Mouse (Mus musculus) forelimb bud, embryonic 11.5 days (tissue): ENCODE data around the gene Gja5.

Source experiments
- DNase-seq: peaks from one replicate; pipeline ENCODE4 v3.0.0-alpha.2; 2012; ENCODE audit warnings: low read depth, low spot score

Gja5 gene

GRCm38 (mm10) chr3:96904393-96904792, at the start of gene Gja5:
Gene Gja5 (plus strand): TSS chr3:96904693.
- DNase-seq = no peak

DNA sequence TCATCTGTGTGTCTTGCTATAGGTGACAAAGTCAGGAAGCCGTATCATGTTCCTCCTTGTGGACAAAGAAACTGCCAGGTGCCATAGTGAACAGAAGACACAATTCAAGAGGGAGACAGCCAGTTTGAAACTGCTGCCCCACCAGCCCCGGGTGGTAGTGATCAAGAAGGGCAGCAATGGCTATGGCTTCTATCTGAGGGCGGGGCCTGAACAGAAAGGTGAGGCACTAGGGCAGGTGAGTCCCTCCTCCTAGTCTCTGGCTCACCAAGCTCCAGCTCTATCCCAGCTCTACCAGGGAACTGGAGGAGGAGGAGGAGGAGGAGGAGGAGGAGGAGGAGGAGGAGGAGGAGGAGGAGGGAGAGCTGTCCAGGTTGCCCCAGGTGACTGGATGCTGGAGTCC, 48.7 kb upstream of the Gja5 start:
- no peak for DNase-seq

- DNase-seq = no peak
These were observed 44.0 kb upstream of the Gja5 start for GRCm38 (mm10) chr3:96860498-96860897.

DNA sequence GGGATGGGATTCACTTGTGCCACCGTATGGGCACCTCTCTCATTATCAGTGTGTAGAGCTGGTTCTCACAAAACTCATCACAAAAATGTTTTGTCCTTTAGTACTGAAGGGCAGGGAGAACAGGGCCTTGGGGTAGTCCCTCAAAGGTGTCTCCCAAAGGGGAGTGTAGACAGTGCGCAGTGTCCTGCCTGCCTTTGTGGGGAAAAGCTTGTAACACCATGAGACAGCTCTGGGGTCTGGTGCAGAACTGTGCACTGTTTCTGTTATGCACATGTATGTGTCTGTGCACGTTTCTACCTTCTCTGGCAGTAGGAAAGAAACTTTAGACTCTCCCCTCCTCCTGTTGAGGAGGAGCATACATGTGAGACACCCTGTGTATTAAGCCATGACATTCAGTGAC, 36.6 kb upstream of the Gja5 start:
- DNase-seq = no peak

DNA sequence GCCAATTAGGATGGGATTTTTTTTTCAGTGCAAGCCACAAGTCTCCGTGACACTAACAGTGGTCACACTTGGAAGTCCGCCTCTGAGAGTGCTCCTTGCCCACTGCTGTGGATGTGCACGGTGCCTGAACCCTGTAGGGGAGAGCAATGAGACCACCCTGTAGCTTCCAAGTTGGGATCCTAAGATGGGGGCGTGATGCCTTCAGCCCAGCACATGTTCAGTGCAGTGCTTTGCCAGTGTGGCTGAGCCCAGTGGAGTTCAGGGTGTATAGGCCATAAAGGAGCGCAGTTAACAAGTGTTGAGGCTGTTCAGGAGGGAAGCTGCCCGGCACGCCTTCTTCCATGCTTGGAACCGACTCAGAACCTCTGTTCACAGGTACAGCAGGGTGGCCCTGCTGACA, 35.9 kb upstream of the Gja5 start:
- DNase-seq = no peak

DNA sequence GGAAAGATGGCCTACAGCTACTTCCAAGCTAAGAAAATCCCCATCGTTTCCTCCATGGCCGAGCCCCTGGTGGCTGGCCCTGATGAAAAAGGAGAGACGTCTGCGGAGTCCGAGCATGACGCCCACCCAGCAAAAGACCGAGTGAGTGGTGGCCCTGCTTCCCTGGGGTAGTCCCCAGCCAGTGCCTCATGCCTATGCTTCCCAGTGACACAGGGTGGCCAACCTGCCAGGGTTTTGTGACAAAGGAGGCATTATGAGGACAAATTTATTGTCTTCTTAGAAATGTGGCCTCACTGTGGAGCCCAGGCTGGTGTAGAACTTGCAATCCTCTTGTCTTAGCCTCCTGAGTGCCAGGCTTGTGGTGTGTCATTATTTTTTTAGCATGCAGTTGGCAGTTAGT, 35.4 kb upstream of the Gja5 start:
- DNase-seq = no peak

GRCm38 (mm10) chr3:96870270-96870669, 34.2 kb upstream of the Gja5 start:
- DNase-seq = no peak

- DNase-seq = no peak
These were observed 33.4 kb upstream of the Gja5 start for GRCm38 (mm10) chr3:96871070-96871469.

DNA sequence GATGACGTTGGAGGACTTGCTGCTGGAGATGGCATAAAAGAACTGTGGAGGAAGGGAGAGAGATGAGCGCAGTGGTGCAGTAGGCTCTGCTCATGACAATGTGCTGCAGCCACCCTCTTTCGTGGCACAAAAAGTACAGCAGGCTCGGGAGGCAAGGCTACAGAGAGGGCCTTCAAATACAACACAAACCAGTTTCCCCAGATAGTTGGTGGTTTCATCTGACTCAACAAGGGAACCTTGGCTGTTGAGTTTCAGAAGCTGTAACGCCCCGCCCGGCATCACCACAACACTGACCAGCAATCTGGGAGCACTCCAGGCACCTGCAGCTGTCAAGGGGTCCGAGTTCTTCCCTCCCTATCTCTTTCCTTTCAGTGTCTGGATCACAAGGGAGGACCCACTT, 32.0 kb upstream of the Gja5 start:
- DNase-seq = no peak

GRCm38 (mm10) chr3:96874808-96875571, 29.5 kb upstream of the Gja5 start:
- DNase-seq = no peak

GRCm38 (mm10) chr3:96879536-96879935, 25.0 kb upstream of the Gja5 start:
- no peak for DNase-seq

DNA sequence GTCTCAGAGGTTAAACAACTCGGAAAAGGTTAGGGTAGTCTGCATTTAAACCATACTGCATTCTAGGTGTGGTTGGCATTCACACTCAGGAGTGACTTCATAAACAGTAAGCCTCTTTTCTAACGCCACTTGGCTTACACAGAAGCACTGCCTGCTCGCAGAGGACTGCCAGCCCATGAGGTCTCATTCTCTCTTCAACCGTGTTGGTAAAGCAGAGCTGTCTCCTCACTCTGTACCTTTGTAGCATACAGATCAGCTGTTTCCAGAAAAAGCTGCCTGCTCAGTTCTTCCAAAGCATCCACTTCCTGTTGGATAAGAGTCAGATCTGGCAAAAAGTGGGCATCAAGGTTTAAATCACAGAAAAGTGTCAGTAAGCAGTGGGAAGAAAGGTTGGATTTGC, 24.1 kb upstream of the Gja5 start:
- no peak for DNase-seq

- DNase-seq = no peak
These were observed 22.9 kb upstream of the Gja5 start for GRCm38 (mm10) chr3:96881557-96881956.

DNA sequence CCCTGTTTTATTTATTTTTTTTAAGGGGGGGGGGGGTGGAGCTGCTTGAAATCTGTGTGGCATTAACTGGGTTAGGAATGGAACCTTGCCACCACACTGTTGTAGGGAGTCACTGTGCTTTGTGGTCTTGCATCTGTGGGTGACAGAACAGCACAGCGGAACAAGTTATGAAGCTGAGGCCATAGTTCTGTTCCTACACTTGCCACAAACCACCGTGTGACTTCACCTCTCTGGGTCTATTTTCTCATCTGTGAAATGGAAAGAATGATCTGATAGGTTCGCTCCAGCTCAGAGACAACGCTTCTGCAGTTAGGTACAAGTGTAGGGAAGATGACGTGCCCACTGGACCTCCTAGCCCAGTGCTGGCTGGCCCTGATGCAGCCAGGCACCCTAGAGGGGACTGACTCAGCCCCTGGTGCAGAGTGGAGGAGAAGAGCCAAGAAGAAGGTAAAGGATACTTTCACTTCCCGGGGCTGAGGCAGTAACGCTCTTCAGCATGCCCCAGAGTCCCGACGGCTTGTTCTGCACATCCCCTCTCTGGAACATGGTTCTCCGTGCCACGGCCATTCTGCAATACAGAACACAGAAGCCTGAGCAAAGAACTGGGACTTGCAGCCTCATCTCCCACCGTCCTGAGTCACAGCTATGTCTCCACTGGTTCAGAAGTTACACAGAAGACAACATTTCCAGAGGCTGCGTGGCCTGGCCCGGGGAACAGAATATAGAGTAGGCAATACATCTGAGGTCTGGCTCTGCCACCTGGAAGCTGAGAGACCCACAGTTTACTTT, 22.2 kb upstream of the Gja5 start:
- no peak for DNase-seq

DNA sequence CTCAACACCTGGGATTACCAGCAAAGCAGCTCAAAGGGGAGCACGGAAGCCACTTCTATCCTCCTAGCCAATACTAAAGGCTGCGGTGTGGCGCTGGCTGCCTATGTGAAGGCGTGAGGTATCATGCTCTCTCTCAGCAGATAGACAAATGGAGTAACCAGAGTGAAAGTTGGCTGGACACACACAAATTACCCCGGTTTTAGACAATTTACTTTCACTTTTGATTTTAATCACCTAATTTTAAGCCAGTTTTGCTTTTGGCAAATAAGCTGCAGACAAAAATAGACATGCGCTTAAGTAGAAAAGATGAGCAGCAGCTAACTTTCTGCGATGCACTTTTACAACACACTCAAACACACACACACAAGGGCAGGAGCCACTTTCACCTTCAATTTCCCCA, 20.8 kb upstream of the Gja5 start:
- DNase-seq = no peak

DNA sequence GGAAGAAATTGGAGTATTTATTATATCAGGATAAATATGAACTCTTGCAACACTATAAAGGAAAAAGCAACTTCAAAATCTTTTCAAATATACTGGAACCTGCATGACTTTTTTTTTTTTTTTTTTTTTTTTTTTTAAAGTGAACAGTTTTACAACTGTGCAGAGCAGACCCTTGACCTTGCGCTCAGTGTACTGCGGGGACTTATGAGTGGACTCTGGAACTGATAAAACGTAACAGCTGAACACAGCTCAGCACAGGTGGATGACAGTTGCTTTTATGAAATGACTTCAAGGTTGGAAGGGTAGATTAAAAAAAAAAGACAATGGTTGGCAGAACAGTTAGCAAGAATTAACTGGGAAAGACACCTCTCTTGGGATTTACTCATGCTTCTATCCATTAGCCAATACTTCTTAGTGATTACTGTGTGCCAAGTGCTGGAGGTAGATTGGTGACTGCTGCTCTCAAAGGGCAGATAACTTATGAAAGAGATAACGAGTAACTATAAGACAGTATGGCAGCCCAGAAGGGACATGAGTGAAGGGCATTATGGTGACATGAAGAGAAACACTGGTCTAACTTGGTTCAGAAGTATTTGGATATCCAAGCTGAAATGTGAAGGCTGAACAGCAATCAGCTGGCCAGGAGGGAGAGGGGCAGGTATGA, 2.0 kb upstream of the Gja5 start:
- DNase-seq = no peak

- DNase-seq = peak; percentile 93
These were observed 503 bp downstream of the Gja5 start, which contains the start of gene Gpr89 for GRCm38 (mm10) chr3:96904851-96905541. Gene Gpr89 (minus strand): TSS chr3:96905346.

DNA sequence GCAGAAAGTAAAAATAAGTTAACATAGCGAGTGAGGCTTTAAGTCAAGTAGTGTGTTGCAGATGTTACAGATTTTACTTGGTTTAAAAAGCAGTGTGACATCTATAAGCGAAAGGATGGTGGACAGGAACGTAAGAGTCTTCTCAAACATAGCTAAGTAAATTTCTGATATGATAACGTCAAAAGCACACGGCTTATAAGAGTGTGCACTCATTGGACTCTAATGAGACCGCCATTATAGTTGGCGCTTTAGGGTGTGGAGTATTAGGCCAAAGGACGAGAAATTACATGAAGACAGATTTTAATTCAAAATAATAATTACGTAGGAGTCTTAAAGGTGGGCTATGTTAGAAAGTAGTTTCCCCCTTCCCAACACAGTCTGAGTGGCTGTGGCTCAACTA, 1.1 kb downstream of the Gja5 start:
- no peak for DNase-seq

DNA sequence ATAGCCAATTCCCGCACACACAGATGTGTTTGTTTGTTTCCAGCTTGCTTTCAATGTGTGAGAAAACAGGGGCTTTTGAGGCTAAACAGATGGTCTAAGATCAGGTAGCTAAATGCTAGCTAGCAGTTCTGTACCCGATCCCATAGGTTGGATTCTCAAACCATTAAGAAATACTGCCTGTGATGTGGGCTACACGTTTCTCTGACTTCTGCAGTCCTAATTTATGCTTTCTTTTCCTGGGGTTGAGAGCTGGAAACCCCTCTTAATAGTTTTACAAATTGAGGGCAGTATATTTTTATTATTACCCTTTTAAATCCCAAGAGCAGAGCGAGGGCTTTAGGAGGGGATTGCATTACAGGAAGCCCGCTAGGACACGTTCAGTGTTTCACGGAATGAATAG, 16.5 kb downstream of the Gja5 start:
- peak; percentile 69 for DNase-seq

DNA sequence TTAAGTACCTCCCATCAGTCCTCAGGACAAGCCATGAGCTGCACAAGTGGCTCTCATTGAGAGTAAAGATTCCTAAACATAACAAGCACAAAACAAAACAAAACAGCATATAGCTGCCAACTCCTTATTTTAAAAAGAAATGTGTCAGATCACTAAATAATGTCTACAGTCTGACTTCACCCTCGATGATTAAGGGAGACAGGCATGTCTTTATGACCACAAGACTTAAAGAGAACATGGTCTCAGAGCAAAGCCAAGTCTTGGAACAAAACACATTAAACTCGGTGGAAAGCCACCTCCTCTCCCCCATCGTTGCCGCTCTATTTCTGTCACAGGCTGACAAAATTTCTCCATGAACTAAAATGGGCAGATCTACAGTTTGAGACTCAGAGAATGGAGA, 20.1 kb downstream of the Gja5 start:
- no peak for DNase-seq

DNA sequence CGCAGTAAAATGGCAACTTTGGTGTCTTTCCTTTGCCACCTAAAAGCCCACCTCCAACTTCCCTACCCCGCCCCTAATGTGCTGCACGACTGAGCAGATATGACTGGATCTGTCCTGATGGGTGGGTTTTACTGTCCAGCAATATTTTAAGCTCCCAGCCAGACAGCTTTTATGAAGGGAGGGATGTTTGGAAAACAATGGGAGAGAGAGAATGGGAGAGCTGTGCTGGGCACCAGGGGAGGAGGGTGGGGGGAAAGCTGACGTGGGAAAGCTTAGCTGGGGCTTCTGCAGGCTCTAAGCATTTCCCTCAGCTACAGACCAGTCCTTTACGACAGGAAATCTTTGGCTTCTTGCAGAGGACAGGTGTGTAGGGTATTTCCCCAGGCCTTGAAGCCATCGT, 21.4 kb downstream of the Gja5 start, which contains the start of gene Gja8:
Gene Gja8, minus strand, starts transcription at position 101 of the 400 bp plus-strand sequence.
- DNase-seq = no peak

DNA sequence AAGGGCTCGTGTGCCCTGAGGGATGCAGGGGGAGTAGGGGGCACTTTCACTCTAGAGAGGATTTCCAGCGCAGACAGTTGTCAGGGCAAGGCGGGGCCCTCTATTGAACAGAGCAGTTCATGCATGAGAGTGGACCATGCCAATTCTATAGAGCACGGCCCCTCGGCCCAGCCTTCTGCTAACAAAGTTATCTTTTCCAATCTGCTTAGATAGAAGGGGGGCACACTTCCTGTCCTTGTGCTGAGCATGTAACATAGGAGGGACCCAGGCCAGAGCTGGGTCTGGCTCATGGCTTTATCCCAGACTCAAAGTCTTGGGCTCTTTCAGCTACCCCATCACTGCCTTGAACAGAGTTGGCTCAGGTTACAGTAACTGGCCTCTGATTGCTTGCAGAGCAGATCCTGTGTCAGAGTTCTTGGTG, 26.8 kb downstream of the Gja5 start:
- no peak for DNase-seq
